Mouse (Mus musculus) heart, postnatal 25 days (tissue): ENCODE results near the gene Cfap298. TPM values are rescaled to one million over a fixed set of nuclear protein-coding genes. Genes with fewer than 3 reads are reported as not detected.

Source experiments
- DNase-seq: peaks from one replicate; pipeline ENCODE4 v3.0.0; 2022; ENCODE audit warnings: low spot score
- intact Hi-C: fragments of 180-260 bp; cut with DNase I; formaldehyde crosslinking; loops from one replicate; pipeline ENCODE4 v1.15.1; 2025
- total RNA-seq, 2 experiments: library from RNA; stranded (reverse); gene quantifications; 2 replicates each; pipeline ENCODE4 v1.2.3; 2021

Cfap298 gene
- total RNA-seq: 10 to 100 TPM; 20.8 to 23.3 TPM

GRCm38 (mm10) chr16:90934687-90935328 is at the start of gene Cfap298:
Cfap298 (minus strand) TSS chr16:90935114.
- intact Hi-C loops: loop anchor here (5.0 kb wide), 2 partner anchors 77 to 198 kb away; partner anchors contain the start of genes Mrap and Synj1
- peak; percentile 87 for DNase-seq

DNA sequence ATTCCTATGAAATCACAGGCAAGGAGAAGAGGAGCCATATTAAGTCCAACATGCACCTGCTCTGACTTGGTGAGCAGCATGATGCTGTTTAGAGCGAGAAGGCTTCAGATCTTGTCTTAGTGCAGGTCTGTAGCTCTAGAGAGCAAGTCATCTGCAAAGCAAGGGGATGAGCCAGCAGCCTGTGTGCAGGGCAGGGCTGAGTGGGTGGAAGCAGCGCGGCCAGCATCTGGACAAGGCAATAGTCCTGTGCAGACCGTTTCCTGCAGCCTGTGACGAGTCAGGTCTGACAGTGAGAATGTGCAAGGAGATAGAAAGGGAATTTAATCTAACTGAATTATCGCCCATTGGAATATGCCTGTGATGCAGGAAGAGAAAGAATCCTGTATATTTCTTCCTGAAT is 36.1 kb upstream of the Cfap298 start:
- no peak for DNase-seq
- intact Hi-C loops: no loop called here

GRCm38 (mm10) chr16:90966241-90966640 is 31.3 kb upstream of the Cfap298 start:
- intact Hi-C loops: no loop called here
- no peak for DNase-seq

GRCm38 (mm10) chr16:90964302-90964701 is 29.4 kb upstream of the Cfap298 start:
- DNase-seq: no peak
- intact Hi-C loops: no loop called here

DNA sequence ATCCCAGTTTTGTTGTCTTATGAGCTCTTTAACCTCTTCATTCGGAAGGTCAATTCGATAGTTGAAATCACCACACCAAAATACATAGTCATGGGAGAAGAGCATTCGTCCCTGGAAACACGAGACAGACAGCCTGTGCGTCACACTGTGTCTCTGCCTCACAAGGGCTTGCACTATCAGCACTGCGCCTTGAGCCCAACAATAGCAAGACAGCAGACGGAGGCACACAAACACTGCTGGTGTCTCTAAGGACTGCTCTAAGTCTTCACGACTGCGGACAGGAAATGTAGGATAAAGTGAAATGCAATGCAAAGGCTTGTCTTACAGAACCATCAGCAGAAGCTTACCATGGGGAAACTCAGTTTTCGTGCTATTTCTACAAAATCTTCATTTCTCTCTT is 29.0 kb upstream of the Cfap298 start:
- DNase-seq: no peak
- intact Hi-C loops: no loop called here

GRCm38 (mm10) chr16:90963231-90963630 is 28.3 kb upstream of the Cfap298 start:
- no peak for DNase-seq
- intact Hi-C loops: no loop called here

DNA sequence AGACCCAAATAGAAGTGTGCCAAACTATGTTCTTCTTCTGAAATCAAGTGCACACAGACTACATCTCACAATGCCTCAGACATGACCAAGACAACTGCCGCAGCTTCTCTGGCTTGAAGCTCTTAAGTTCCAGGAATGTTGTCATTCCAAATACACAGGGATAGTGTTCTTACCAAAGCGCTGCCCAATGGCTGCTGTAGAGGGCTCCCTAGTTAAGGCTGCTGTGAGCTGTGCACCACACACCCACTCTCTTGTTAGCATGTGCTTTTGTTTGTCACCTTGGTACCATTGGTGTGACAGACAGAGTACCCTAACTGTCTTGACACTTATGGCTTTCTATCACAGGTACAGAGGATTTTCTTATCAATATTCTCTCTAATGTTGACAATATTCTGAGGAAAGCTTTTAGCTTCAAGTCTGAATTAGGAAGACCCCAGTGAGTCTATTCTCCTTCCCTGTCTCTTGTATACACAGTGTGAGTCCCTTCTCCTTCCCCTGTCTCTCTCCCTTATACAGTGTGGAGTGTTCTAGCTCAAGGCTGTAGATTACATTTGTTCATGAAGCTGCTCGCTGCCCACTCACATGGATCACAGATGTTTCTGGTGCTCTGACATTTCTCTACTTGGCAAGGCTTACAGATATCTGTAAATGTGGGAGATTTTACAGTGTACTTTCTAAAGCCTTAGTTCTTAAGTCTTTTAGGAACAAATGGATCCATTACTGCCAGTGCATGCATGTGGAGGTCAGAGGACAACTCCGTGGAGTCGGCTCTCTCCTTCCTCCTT is 23.6 kb upstream of the Cfap298 start:
- no peak for DNase-seq

GRCm38 (mm10) chr16:90955494-90955893 is 20.6 kb upstream of the Cfap298 start:
- intact Hi-C loops: no loop called here
- DNase-seq: no peak

More for the DNA sequence above, 23.6 kb upstream of the Cfap298 start:
- intact Hi-C loops: no loop called here

- no peak for DNase-seq
- intact Hi-C loops: no loop called here
Observed at GRCm38 (mm10) chr16:90953770-90954169, 18.9 kb upstream of the Cfap298 start.

DNA sequence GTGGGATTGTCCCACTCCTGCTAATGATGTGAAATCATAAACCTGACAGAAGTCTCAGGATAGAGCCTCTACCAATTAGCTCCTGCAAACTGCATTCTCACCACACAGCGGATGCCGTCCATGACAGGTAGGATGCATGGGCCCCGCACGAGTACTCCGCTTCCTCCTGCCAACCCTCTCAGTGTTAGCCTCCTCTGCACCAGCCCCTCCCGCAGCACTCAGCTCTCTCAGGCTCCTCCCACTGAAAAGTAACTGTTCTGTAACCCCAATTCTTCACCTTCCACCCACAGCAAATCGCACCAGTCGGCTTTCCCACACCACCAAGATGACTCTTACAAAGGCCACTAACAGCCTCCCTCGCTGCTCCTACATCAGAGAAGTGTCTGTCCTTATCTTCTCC is 18.2 kb upstream of the Cfap298 start:
- no peak for DNase-seq
- intact Hi-C loops: no loop called here

GRCm38 (mm10) chr16:90950354-90950963 is 15.5 kb upstream of the Cfap298 start:
- intact Hi-C loops: no loop called here
- DNase-seq: no peak

- intact Hi-C loops: no loop called here
Observed at GRCm38 (mm10) chr16:90946977-90947376, 12.1 kb upstream of the Cfap298 start.

DNA sequence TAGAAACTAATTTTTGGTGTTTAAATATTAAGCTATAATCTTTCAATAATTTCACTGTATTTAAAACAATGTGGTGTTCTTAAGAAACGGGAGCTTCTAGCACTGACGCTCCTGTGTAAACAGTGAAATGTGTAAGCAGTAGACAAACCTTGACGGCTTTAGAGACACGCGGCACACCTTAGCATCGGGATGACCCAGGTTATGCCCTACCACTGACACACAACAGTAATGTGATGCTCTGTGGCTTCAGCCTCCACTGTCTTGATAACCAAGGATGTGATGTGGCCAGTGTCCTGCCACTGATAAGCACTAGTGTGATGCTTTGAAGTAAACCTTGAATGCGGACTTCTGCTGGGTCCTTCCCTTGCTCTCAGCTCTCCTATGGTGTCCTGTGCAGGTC is 6.3 kb upstream of the Cfap298 start:
- DNase-seq: no peak
- intact Hi-C loops: no loop called here

More at GRCm38 (mm10) chr16:90946977-90947376, 12.1 kb upstream of the Cfap298 start:
- DNase-seq: no peak

DNA sequence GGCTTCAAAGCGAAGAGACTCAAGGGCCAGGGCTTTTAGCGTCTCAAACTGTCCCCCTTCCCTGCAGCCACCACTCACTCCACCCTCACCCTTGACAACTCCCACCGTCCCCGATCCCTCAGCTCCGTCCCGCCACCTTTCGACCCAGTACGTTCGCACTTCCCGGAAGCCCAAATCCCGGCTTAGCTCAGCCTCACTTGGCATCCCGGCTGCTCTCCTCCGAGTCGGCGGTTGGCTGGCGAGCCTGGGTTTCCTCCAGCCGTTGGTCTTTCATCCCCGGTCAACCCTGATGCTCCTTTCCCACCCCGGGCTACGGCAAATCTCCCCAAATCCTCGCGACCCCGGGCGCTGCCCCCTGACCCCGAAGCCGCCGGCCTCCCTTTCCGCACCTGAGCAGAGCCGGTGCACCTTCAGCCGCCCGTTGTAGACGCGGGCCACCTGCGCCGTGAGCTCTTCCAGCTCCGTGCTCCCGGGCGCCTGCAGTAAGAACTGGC is 674 bp downstream of the Cfap298 start:
- intact Hi-C loops: loop anchor here (5.0 kb wide), 1 partner anchor 197 kb away; the partner anchor contains the start of gene Mrap
- peak; percentile 36 for DNase-seq

DNA sequence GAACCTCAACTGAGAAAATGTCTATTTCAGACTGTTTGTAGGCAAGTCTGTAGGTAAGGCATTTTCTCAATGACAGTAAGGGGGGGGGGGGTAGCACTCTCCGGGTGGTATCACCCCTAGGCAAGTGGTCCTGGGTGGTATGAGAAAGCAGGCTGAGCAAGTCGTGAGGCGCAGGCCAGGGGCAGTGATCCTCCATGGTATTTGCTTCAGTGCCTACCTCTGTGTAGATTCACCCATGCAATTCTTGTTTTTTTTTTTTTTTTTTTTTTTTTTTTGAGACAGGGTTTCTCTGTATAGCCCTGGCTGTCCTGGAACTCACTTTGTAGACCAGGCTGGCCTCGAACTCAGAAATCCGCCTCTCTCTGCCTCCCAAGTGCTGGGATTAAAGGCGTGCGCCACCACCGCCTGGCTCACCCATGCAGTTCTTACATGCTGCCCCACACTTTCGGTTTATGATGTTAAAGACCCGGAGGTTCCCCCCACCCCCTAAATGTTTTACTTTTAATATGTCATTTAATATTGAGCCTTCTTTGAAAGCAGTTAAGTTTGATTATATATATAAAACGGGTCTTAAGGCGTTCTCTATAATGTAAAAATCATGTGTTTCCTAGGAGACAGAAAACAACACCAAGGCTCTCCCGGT is 1.3 kb downstream of the Cfap298 start:
- no peak for DNase-seq
- intact Hi-C loops: loop anchor here (5.0 kb wide), 1 partner anchor 196 kb away; the partner anchor contains the start of gene Mrap

DNA sequence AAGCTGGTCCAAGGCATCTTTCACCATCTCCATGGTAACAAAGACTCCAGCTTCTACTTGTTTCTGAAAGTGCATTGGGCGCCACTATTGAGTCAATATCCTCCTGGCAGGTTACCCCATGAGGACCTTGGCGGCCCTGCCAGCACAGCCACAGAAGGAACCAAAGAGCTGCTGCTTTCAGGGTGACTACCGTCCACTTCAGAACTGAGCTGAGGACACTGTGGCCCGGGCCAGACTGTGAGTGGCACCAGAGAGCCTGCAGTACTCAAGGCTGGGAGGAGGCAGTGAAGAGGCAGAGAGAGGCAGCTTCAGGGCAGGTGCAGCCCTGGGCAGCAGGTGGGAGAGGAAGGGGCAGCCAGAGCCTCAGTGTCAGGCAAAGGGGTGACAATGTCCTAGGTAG is 7.5 kb downstream of the Cfap298 start:
- intact Hi-C loops: loop anchor here (10.0 kb wide), 1 partner anchor 613 kb away; no protein-coding TSS in a partner anchor
- DNase-seq: no peak

- intact Hi-C loops: loop anchor here (2.0 to 10.0 kb wide), 2 partner anchors 95 to 611 kb away; no protein-coding TSS in a partner anchor
- no peak for DNase-seq
Observed at GRCm38 (mm10) chr16:90925461-90925860, 9.5 kb downstream of the Cfap298 start.

GRCm38 (mm10) chr16:90924606-90925370 is 10.1 kb downstream of the Cfap298 start:
- DNase-seq: no peak
- intact Hi-C loops: loop anchor here (2.0 to 10.0 kb wide), 2 partner anchors 94 to 610 kb away; no protein-coding TSS in a partner anchor
